In genomic region chr2:102886306-102886935, GRCm38 (mm10) we compare ENCODE assay signal across 26 mouse cellular contexts. TPM values are rescaled to one million over a fixed set of nuclear protein-coding genes. Genes with fewer than 3 reads are reported as not detected.
A peak's percentile ranks its signal among the peaks of the same experiment; 100 is the strongest.
DNase-seq lines count a peak whose midpoint lies in the region; ATAC-seq and TF ChIP-seq lines count a peak whose summit lies in the region.
"Had no signal": no experiment of that assay in that cellular context is flagged by ENCODE, and none has a peak within 500 bp of the region (broad histone marks: within the 10 kb centered on the region; RNA-seq: fewer than 3 reads in every experiment).

No protein-coding gene starts in this region.

- TF ChIP-seq EP300 in MEL (IDR thresholded peaks at IDR 0.05; ENCODE audit: low read depth in 1 of 2, low read length in 2 of 2): peak; percentile 47 to 71; a peak in 3 of 4 replicates
- peak; percentile 9; the same call in 1 of the 2 replicates for TF ChIP-seq EP300 in liver, embryonic 14.5 days (IDR thresholded peaks at IDR 0.05; ENCODE audit: low read depth)

- H3K79me2 ChIP-seq in MEL (ENCODE audit: control insufficient read depth, insufficient read depth, low read length, poor library complexity): peaks cover 59% of the 10 kb centered on the region

- H3K9me3 ChIP-seq in MEL (replicated peaks; ENCODE audit: insufficient read depth, low read length): no peaks in the 10 kb centered on the region
- no peaks in the 10 kb centered on the region for H3K9me3 ChIP-seq in liver, embryonic 14.5 days (ENCODE audit: control insufficient read depth, low read length)
- H3K9me3 ChIP-seq in midbrain, embryonic 10.5 days (replicated peaks): no peaks in the 10 kb centered on the region
- H3K9me3 ChIP-seq: embryonic facial prominence, embryonic 12.5 days; forebrain, embryonic 15.5 days; heart, embryonic 12.5 days; kidney, embryonic 15.5 days; limb, embryonic 13.5 days; lung, embryonic 15.5 days; midbrain, embryonic 15.5 days had no signal

- no peak for TF ChIP-seq CTCF in MEL (IDR thresholded peaks at IDR 0.05 in 2 of 3, conservative IDR thresholded peaks at IDR 0.05 in 1 of 3; ENCODE audit: control insufficient read depth in 1 of 3, insufficient read depth in 1 of 3, low read depth in 2 of 3, low read length in 3 of 3, poor library complexity in 1 of 3, severe bottlenecking in 1 of 3)
- no peak for TF ChIP-seq CTCF in liver, embryonic 14.5 days (IDR thresholded peaks at IDR 0.05; ENCODE audit: low read depth)

- no peak overlapping the region for H3K9ac ChIP-seq in MEL (ENCODE audit: control insufficient read depth, low read depth, low read length, poor library complexity, severe bottlenecking)
- no peak overlapping the region for H3K9ac ChIP-seq in liver, embryonic 14.5 days (replicated peaks)
- H3K9ac ChIP-seq: embryonic facial prominence, embryonic 12.5 days; forebrain, embryonic 15.5 days; heart, embryonic 12.5 days; hindbrain, embryonic 14.5 days; kidney, embryonic 15.5 days; limb, embryonic 13.5 days; lung, embryonic 15.5 days; midbrain, embryonic 15.5 days had no signal

- H3K4me3 ChIP-seq in MEL (ENCODE audit: control insufficient read depth in 1 of 2, insufficient read depth in 1 of 2, low read depth in 2 of 2, low read length in 2 of 2): no peak overlapping the region
- no peak overlapping the region for H3K4me3 ChIP-seq in liver, embryonic 14.5 days (ENCODE audit: insufficient read depth in 1 of 2, low read depth in 2 of 2, low read length in 2 of 2)
- no peak overlapping the region for H3K4me3 ChIP-seq in midbrain, embryonic 10.5 days
- H3K4me3 ChIP-seq: embryonic facial prominence, embryonic 12.5 days; forebrain, embryonic 15.5 days; heart, embryonic 12.5 days; kidney, embryonic 15.5 days; limb, embryonic 13.5 days; lung, embryonic 15.5 days; midbrain, embryonic 15.5 days had no signal

- TF ChIP-seq RAD21 in MEL (IDR thresholded peaks at IDR 0.05; ENCODE audit: low read depth, low read length): no peak

- peaks cover 9 to 55% of the 10 kb centered on the region in 2 experiments for H3K36me3 ChIP-seq in MEL (ENCODE audit: control insufficient read depth in 1 of 2, insufficient read depth in 2 of 2, low read length in 2 of 2)
- H3K36me3 ChIP-seq in liver, embryonic 14.5 days (replicated peaks; ENCODE audit: control insufficient read depth, insufficient read depth, low read depth): no peaks in the 10 kb centered on the region
- no peaks in the 10 kb centered on the region for H3K36me3 ChIP-seq in midbrain, embryonic 10.5 days
- H3K36me3 ChIP-seq: embryonic facial prominence, embryonic 12.5 days; forebrain, embryonic 15.5 days; heart, embryonic 12.5 days; kidney, embryonic 15.5 days; limb, embryonic 13.5 days; lung, embryonic 15.5 days; midbrain, embryonic 15.5 days had no signal

- H3K4me1 ChIP-seq in MEL (ENCODE audit: control insufficient read depth in 1 of 2, insufficient read depth in 2 of 2, low read length in 2 of 2): peaks cover 28 to 44% of the 10 kb centered on the region in 2 experiments
- peaks cover 0 to 13% of the 10 kb centered on the region in 2 experiments; a peak in 2 of 4 replicates for H3K4me1 ChIP-seq in liver, embryonic 14.5 days (replicated peaks; ENCODE audit: control insufficient read depth in 2 of 2, insufficient read depth in 2 of 2, low read length in 1 of 2)
- peaks cover 5% of the 10 kb centered on the region; the same call in 1 of the 2 replicates for H3K4me1 ChIP-seq in midbrain, embryonic 10.5 days
- H3K4me1 ChIP-seq: forebrain, embryonic 15.5 days; kidney, embryonic 15.5 days; midbrain, embryonic 15.5 days had no signal

- ATAC-seq in liver, embryonic 14.5 days (ENCODE audit: insufficient read depth): peak; percentile 58; the same call in 1 of the 2 replicates
- ATAC-seq in monocyte, adult 5-6 weeks (replicated peaks; ENCODE audit: insufficient number of reproducible peaks, low FRiP score, low TSS enrichment, poor library complexity, severe bottlenecking): no peak
- ATAC-seq: forebrain, embryonic 15.5 days; intestine, embryonic 16.5 days; midbrain, embryonic 15.5 days had no signal

- intact Hi-C loops in heart, postnatal 10 days (cut with DNase I): no loop called here

- H3K4me2 ChIP-seq in liver, embryonic 14.5 days (ENCODE audit: low read depth): no peak overlapping the region
- H3K4me2 ChIP-seq: embryonic facial prominence, embryonic 12.5 days; forebrain, embryonic 15.5 days; heart, embryonic 12.5 days; hindbrain, embryonic 14.5 days; kidney, embryonic 15.5 days; limb, embryonic 13.5 days; lung, embryonic 15.5 days; midbrain, embryonic 15.5 days had no signal

- TF ChIP-seq POLR2A in MEL (IDR thresholded peaks at IDR 0.05; ENCODE audit: control insufficient read depth in 1 of 2, insufficient read depth in 1 of 2, low read depth in 1 of 2, low read length in 2 of 2, poor library complexity in 1 of 2): no peak

- WGBS in liver, embryonic 14.5 days (ENCODE audit: insufficient replicate concordance): 37% methylated on average over 6 of the region's 6 CpGs
- WGBS in midbrain, embryonic 10.5 days: 92% methylated on average over 6 of the region's 6 CpGs

- peak; percentile 34 for DNase-seq in heart, adult 11 months
- no peak for DNase-seq in heart, postnatal 10 days
- peak; percentile 56 for DNase-seq in MEL (ENCODE audit: low read depth, low spot score)
- DNase-seq in liver, embryonic 14.5 days (ENCODE audit: low read depth in 3 of 3, low spot score in 3 of 3): no peak
- peak; percentile 58 for DNase-seq in naive thymus-derived CD4-positive, alpha-beta T cell, adult 2 months (ENCODE audit: low read depth)
- DNase-seq in natural killer cell, adult 2 months (ENCODE audit: low spot score in 2 of 2): no peak
- DNase-seq in midbrain, embryonic 10.5 days (ENCODE audit: low spot score): no peak
- DNase-seq: adrenal gland, adult 2 months; cerebellum, adult 9-11 months; gastrocnemius, postnatal 36 days; heart, postnatal 36 days; right cerebral cortex, postnatal 25 days; thymus, postnatal 14 days had no signal

- H3K27ac ChIP-seq in MEL (ENCODE audit: control insufficient read depth, low read depth, low read length): peak overlapping the region; percentile 64
- H3K27ac ChIP-seq in liver, embryonic 14.5 days: no peak overlapping the region
- H3K27ac ChIP-seq in midbrain, embryonic 10.5 days (replicated peaks): no peak overlapping the region
- H3K27ac ChIP-seq: embryonic facial prominence, embryonic 12.5 days; forebrain, embryonic 15.5 days; hindbrain, embryonic 14.5 days; kidney, embryonic 15.5 days; limb, embryonic 13.5 days; lung, embryonic 15.5 days; macrophage; midbrain, embryonic 15.5 days; stomach, postnatal 0 days had no signal

- H3K27me3 ChIP-seq in MEL (ENCODE audit: control insufficient read depth in 1 of 2, insufficient read depth in 2 of 2, low read length in 2 of 2): no peaks in the 10 kb centered on the region
- H3K27me3 ChIP-seq in liver, embryonic 14.5 days (ENCODE audit: control insufficient read depth, insufficient read depth, low read length): no peaks in the 10 kb centered on the region
- H3K27me3 ChIP-seq in midbrain, embryonic 10.5 days (ENCODE audit: low read depth, poor library complexity, severe bottlenecking): no peaks in the 10 kb centered on the region
- H3K27me3 ChIP-seq: CH12.LX; embryonic facial prominence, embryonic 12.5 days; forebrain, embryonic 15.5 days; heart, embryonic 12.5 days; kidney, embryonic 15.5 days; limb, embryonic 13.5 days; lung, embryonic 15.5 days; midbrain, embryonic 15.5 days had no signal

TF ChIP-seq in MEL, 35 proteins besides CTCF, POLR2A, EP300 and RAD21:
- no peak for TF ChIP-seq USF2 (IDR thresholded peaks at IDR 0.05; ENCODE audit: borderline replicate concordance in 1 of 2, insufficient read depth in 1 of 2, low read depth in 1 of 2, low read length in 2 of 2)
- peak; percentile 53 for TF ChIP-seq TAL1 (IDR thresholded peaks at IDR 0.05; ENCODE audit: low read length)
- 0 out of 2 replicates have a peak, but pooled peaks have one; percentile 46 for TF ChIP-seq MXI1 (IDR thresholded peaks at IDR 0.05; ENCODE audit: low read depth, low read length)
- peak; percentile 23; the same call in 1 of the 2 replicates for TF ChIP-seq BHLHE40 (IDR thresholded peaks at IDR 0.05; ENCODE audit: borderline replicate concordance, low read depth, low read length)
- TF ChIP-seq GATA1 (IDR thresholded peaks at IDR 0.05; ENCODE audit: low read depth, low read length): peak; percentile 57
- peak; percentile 93 for TF ChIP-seq ETS1 (IDR thresholded peaks at IDR 0.05; ENCODE audit: low read depth, low read length)
- TF ChIP-seq POLR2AphosphoS5 (IDR thresholded peaks at IDR 0.05; ENCODE audit: borderline replicate concordance, low read depth, low read length): no peak
- peak; percentile 49; the same call in 1 of the 2 replicates for TF ChIP-seq MAX (IDR thresholded peaks at IDR 0.05; ENCODE audit: low read length)
- TF ChIP-seq RCOR1 (IDR thresholded peaks at IDR 0.05; ENCODE audit: low read depth, low read length): peak; percentile 37; the same call in 1 of the 2 replicates
- peak; percentile 55; the same call in 1 of the 2 replicates for TF ChIP-seq SIN3A (IDR thresholded peaks at IDR 0.05; ENCODE audit: low read length)
- no peak for TF ChIP-seq POLR2AphosphoS2 (IDR thresholded peaks at IDR 0.05; ENCODE audit: low read length)
- TF ChIP-seq NRF1 (IDR thresholded peaks at IDR 0.05; ENCODE audit: insufficient read depth, low read depth, low read length, poor library complexity, severe bottlenecking): no peak
- peak; percentile 77 for TF ChIP-seq TCF12 (IDR thresholded peaks at IDR 0.05; ENCODE audit: low read depth, low read length)
- TF ChIP-seq E2F4 (IDR thresholded peaks at IDR 0.05; ENCODE audit: borderline replicate concordance, low read depth, low read length): no peak
- no peak for TF ChIP-seq MYC (IDR thresholded peaks at IDR 0.05; ENCODE audit: low read depth, low read length)

RNA-seq across cellular contexts. Expression of gene Cd44, which starts 15.0 kb away (rescaled TPM):
- 10 to 100 TPM; 19.8 to 22.7 TPM for total RNA-seq in heart, postnatal 10 days (2021)
- 43.8 and 58.5 TPM in 2 replicates for total RNA-seq in MEL (2012; rRNA removed)
- polyA plus RNA-seq in MEL (2012; ENCODE audit: insufficient read depth in 1 of 2, insufficient read length in 2 of 2, low read depth in 1 of 2, low replicate concordance in 2 of 2, missing spikeins in 1 of 2): 100 to 1,000 TPM in 1 of 2 experiments, 10 to 100 TPM in 1; 53.9 to 226 TPM
- 8.4 and 9.2 TPM in 2 replicates for polyA plus RNA-seq in liver, embryonic 14.5 days (2012; rRNA removed)
- 15.5 and 16.2 TPM in 2 replicates for polyA plus RNA-seq in liver, embryonic 14.5 days (2014; fragmentation: Nextera tagmentation; extraction: Ambion mirVana)
- 371 to 440 TPM (median 391 TPM) in 3 replicates for total RNA-seq in monocyte, adult 5-6 weeks (2017)
- polyA plus RNA-seq in midbrain, embryonic 10.5 days (2016; fragmentation: Nextera tagmentation; extraction: Ambion mirVana): 2.9 and 3.4 TPM in 2 replicates

Comparison
In these comparisons a context has a peak if more than half of its experiments do, and no peak if none do; other contexts are left out.
1. DNase-seq: peak in heart, adult 11 months (single experiment), MEL (single experiment) and naive thymus-derived CD4-positive, alpha-beta T cell, adult 2 months (single experiment); none in heart, postnatal 10 days (0 of 2), liver, embryonic 14.5 days (0 of 3), natural killer cell, adult 2 months (0 of 2) and midbrain, embryonic 10.5 days (single experiment).